Mouse (Mus musculus) CH12.LX (cell line): ENCODE measurements at regions not wholly inside any gene's neighbourhood (a gene's known extent, or its start where the extent isn't known, plus 50 kb on each side); places are given as distances from the start of the nearest gene placed in this dataset.

ENCODE experiments used
- DNase-seq: peaks from one replicate; pipeline ENCODE4 v3.0.0-alpha.2; 2013; ENCODE audit errors: extremely low read depth
- H3K27ac ChIP-seq: 2 replicates; pipeline ENCODE4 v1.5.1; 2012; ENCODE audit warnings: low read depth, mild to moderate bottlenecking, control low read depth, moderate library complexity; ENCODE audit not compliant: insufficient read depth
- H3K27me3 ChIP-seq: replicated peaks from 2 replicates; pipeline ENCODE3; 2012; ENCODE audit warnings: inconsistent platforms
- H3K36me3 ChIP-seq, 2 experiments: replicated peaks in 1 of 2; 2 replicates each; pipeline versions ENCODE3 to v1.6.1; 2012; ENCODE audit warnings: inconsistent platforms in 1 of 2, low read length in 1 of 2, mild to moderate bottlenecking in 1 of 2, mixed read lengths in 1 of 2, moderate library complexity in 1 of 2; ENCODE audit not compliant: control insufficient read depth in 1 of 2, insufficient read depth in 1 of 2
- H3K4me1 ChIP-seq, 2 experiments: 2 replicates each; pipeline ENCODE4 v1.6.1; 2012; ENCODE audit warnings: inconsistent platforms in 1 of 2, moderate library complexity in 1 of 2; ENCODE audit not compliant: insufficient read depth in 2 of 2, control insufficient read depth in 1 of 2
- H3K4me2 ChIP-seq: 2 replicates; pipeline ENCODE4 v1.6.1; 2012; ENCODE audit warnings: low read depth, mild to moderate bottlenecking, control low read depth; ENCODE audit not compliant: poor library complexity, insufficient read depth, severe bottlenecking
- H3K4me3 ChIP-seq, 3 experiments: fragments of 150-350 bp in 1 of 3; sonication (generic) in 1 of 3; replicated peaks in 1 of 3; 2 replicates each; pipeline versions ENCODE3 to v1.5.1; 2011 to 2012; ENCODE audit warnings: low read depth in 2 of 3, low read length in 2 of 3, mild to moderate bottlenecking in 2 of 3, moderate library complexity in 2 of 3, control low read depth in 1 of 3, improper control_type of control experiment in 1 of 3, inconsistent platforms in 1 of 3, mixed read lengths in 1 of 3; ENCODE audit not compliant: poor library complexity in 1 of 3
- H3K79me2 ChIP-seq: replicated peaks from 2 replicates; pipeline ENCODE4 v1.6.1; 2012; ENCODE audit warnings: mild to moderate bottlenecking, moderate library complexity; ENCODE audit not compliant: control insufficient read depth, poor library complexity, insufficient read depth, severe bottlenecking; ENCODE audit errors: extremely low read depth
- H3K9ac ChIP-seq: 2 replicates; pipeline ENCODE4 v1.6.1; 2012; ENCODE audit warnings: low read depth, mild to moderate bottlenecking, control low read depth, moderate library complexity; ENCODE audit not compliant: insufficient read depth
- H3K9me3 ChIP-seq: replicated peaks from 2 replicates; pipeline ENCODE3; 2012; ENCODE audit warnings: low read length, inconsistent platforms, mixed read lengths
- BHLHE40 ChIP-seq: IDR thresholded peaks from 2 replicates; pipeline ENCODE4 v1.6.1; 2011; ENCODE audit warnings: mild to moderate bottlenecking, low read depth, low read length, improper control_type of control experiment
- CHD1 ChIP-seq: IDR thresholded peaks from 2 replicates; pipeline ENCODE4 v1.6.1; 2012; ENCODE audit warnings: low read depth, low read length, improper control_type of control experiment, inconsistent platforms
- CHD2 ChIP-seq: IDR thresholded peaks from 2 replicates; pipeline ENCODE4 v1.6.1; 2011; ENCODE audit warnings: low read length, improper control_type of control experiment
- CTCF ChIP-seq, 2 experiments: IDR thresholded peaks in 1 of 2; conservative IDR thresholded peaks in 1 of 2; 2 replicates each; pipeline ENCODE4 v1.5.1; 2011 to 2012; ENCODE audit warnings: low read depth in 2 of 2, low read length in 2 of 2, improper control_type of control experiment in 1 of 2, inconsistent platforms in 1 of 2, mild to moderate bottlenecking in 1 of 2, moderate library complexity in 1 of 2
- E2F4 ChIP-seq: IDR thresholded peaks from 2 replicates; pipeline ENCODE4 v1.6.1; 2011; ENCODE audit warnings: low read depth, low read length, improper control_type of control experiment; ENCODE audit not compliant: insufficient replicate concordance
- ELF1 ChIP-seq: IDR thresholded peaks from 2 replicates; pipeline ENCODE4 v1.6.1; 2014; ENCODE audit warnings: low read depth, mild to moderate bottlenecking, inconsistent platforms, low read length, improper control_type of control experiment
- EP300 ChIP-seq: IDR thresholded peaks from 2 replicates; pipeline ENCODE4 v1.6.1; 2011; ENCODE audit warnings: low read length, improper control_type of control experiment
- ETS1 ChIP-seq: conservative IDR thresholded peaks from 2 replicates; pipeline ENCODE4 v1.6.1; 2012; ENCODE audit warnings: low read depth, mild to moderate bottlenecking, inconsistent platforms, low read length, improper control_type of control experiment, moderate library complexity
- GABPA ChIP-seq: IDR thresholded peaks from 2 replicates; pipeline ENCODE4 v1.6.1; 2012; ENCODE audit warnings: low read depth, low read length, improper control_type of control experiment, inconsistent platforms; ENCODE audit not compliant: insufficient replicate concordance
- IRF4 ChIP-seq: IDR thresholded peaks from 2 replicates; pipeline ENCODE4 v1.6.1; 2014; ENCODE audit warnings: low read depth, mild to moderate bottlenecking, inconsistent platforms, low read length, improper control_type of control experiment
- JUN ChIP-seq: IDR thresholded peaks from 2 replicates; pipeline ENCODE4 v1.6.1; 2011; ENCODE audit warnings: low read depth, mild to moderate bottlenecking, low read length, improper control_type of control experiment, moderate library complexity; ENCODE audit not compliant: insufficient read depth
- JUND ChIP-seq: conservative IDR thresholded peaks from 2 replicates; pipeline ENCODE4 v1.6.1; 2011; ENCODE audit warnings: low read depth, low read length, improper control_type of control experiment
- KAT2A ChIP-seq: IDR thresholded peaks from 2 replicates; pipeline ENCODE4 v1.6.1; 2012; ENCODE audit warnings: low read length, improper control_type of control experiment, inconsistent platforms; ENCODE audit not compliant: insufficient replicate concordance
- MAFK ChIP-seq: IDR thresholded peaks from 2 replicates; pipeline ENCODE4 v1.6.1; 2011; ENCODE audit warnings: low read length, improper control_type of control experiment; ENCODE audit not compliant: insufficient replicate concordance
- MAX ChIP-seq: IDR thresholded peaks from 2 replicates; pipeline ENCODE4 v1.6.1; 2011; ENCODE audit warnings: low read length, improper control_type of control experiment
- MAZ ChIP-seq: IDR thresholded peaks from 2 replicates; pipeline ENCODE4 v1.6.1; 2012; ENCODE audit warnings: low read depth, mild to moderate bottlenecking, inconsistent platforms, low read length, improper control_type of control experiment, moderate library complexity
- MEF2A ChIP-seq: IDR thresholded peaks from 2 replicates; pipeline ENCODE4 v1.6.1; 2014; ENCODE audit warnings: low read depth, mild to moderate bottlenecking, inconsistent platforms, low read length, improper control_type of control experiment, borderline replicate concordance
- NRF1 ChIP-seq: IDR thresholded peaks from 2 replicates; pipeline ENCODE4 v1.6.1; 2014; ENCODE audit warnings: low read depth, mild to moderate bottlenecking, inconsistent platforms, low read length, improper control_type of control experiment, moderate library complexity
- POLR2A ChIP-seq: IDR thresholded peaks from 2 replicates; pipeline ENCODE4 v1.6.1; 2011; ENCODE audit warnings: low read depth, mild to moderate bottlenecking, improper control_type of control experiment, low read length
- POLR2AphosphoS2 ChIP-seq: IDR thresholded peaks from 2 replicates; pipeline ENCODE4 v1.6.1; 2011; ENCODE audit warnings: low read depth, low read length, improper control_type of control experiment
- RAD21 ChIP-seq: IDR thresholded peaks from 2 replicates; pipeline ENCODE4 v1.6.1; 2011; ENCODE audit warnings: low read depth, mild to moderate bottlenecking, low read length, improper control_type of control experiment, moderate library complexity
- RCOR1 ChIP-seq: conservative IDR thresholded peaks from 2 replicates; pipeline ENCODE4 v1.6.1; 2012; ENCODE audit warnings: low read depth, mild to moderate bottlenecking, inconsistent platforms, low read length, improper control_type of control experiment
- USF1 ChIP-seq: IDR thresholded peaks from 2 replicates; pipeline ENCODE4 v1.6.1; 2014; ENCODE audit warnings: low read depth, mild to moderate bottlenecking, inconsistent platforms, low read length, improper control_type of control experiment
- USF2 ChIP-seq: conservative IDR thresholded peaks from 2 replicates; pipeline ENCODE4 v1.6.1; 2011; ENCODE audit warnings: low read depth, low read length, improper control_type of control experiment
- ZC3H11A ChIP-seq: IDR thresholded peaks from 2 replicates; pipeline ENCODE4 v1.6.1; 2012; ENCODE audit warnings: low read depth, mild to moderate bottlenecking, inconsistent platforms, low read length, improper control_type of control experiment
- ZKSCAN1 ChIP-seq: IDR thresholded peaks from 2 replicates; pipeline ENCODE4 v1.6.1; 2012; ENCODE audit warnings: low read depth, inconsistent platforms, low read length, improper control_type of control experiment, borderline replicate concordance
- ZNF384 ChIP-seq: IDR thresholded peaks from 2 replicates; pipeline ENCODE4 v1.6.1; 2012; ENCODE audit warnings: low read depth, low read length, improper control_type of control experiment, inconsistent platforms
- dilution Hi-C: fragments of 300-500 bp; cut with MboI; formaldehyde crosslinking; loops from 2 replicates; pipeline ENCODE4 v1.14.3; 2020; ENCODE audit warnings: low sequenced_read_pairs; ENCODE audit not compliant: extremely low pct_unique_long_range_greater_than_20kb, extremely low pct_ligation_motif_present
- in situ Hi-C: fragments of 300-500 bp; cut with MboI; formaldehyde crosslinking; loops from 3 replicates; pipeline ENCODE4 v1.14.3; 2019; ENCODE audit warnings: low sequenced_read_pairs, low pct_ligation_motif_present, low pct_unique_long_range_greater_than_20kb, mixed read lengths

GRCm38 (mm10) chr10:65215206-65215605 is 1125.1 kb upstream of the Lrrtm3 start:
- no peak for TF ChIP-seq USF2
- peak; percentile 57; the same call in 1 of the 2 replicates for TF ChIP-seq EP300
- peak; percentile 26; the same call in 1 of the 2 replicates for TF ChIP-seq JUN
- peak; percentile 56; the same call in 1 of the 2 replicates for TF ChIP-seq ETS1
- no peak for TF ChIP-seq ZKSCAN1
- TF ChIP-seq JUND, result peak; percentile 61
- no peak for TF ChIP-seq ZNF384
- peak; percentile 82 for TF ChIP-seq MEF2A
- H3K27ac ChIP-seq, result no peak overlapping the region
- peaks cover 0 to 39% of the 10 kb centered on the region in 2 experiments; a peak in 2 of 4 replicates for H3K4me1 ChIP-seq
- no peaks in the 10 kb centered on the region for H3K36me3 ChIP-seq
- no peak overlapping the region for H3K4me3 ChIP-seq
- no peaks in the 10 kb centered on the region for H3K79me2 ChIP-seq
- H3K4me2 ChIP-seq, result no peak overlapping the region
- no peak overlapping the region for H3K9ac ChIP-seq
- no peaks in the 10 kb centered on the region for H3K27me3 ChIP-seq
- dilution Hi-C loops (no loop called here), in situ Hi-C loops (no loop called here)
- no peaks in the 10 kb centered on the region for H3K9me3 ChIP-seq
- DNase-seq, result peak; percentile 84

- H3K9ac ChIP-seq, result no peak overlapping the region
- H3K4me2 ChIP-seq, result no peak overlapping the region
- TF ChIP-seq RAD21, result no peak
- TF ChIP-seq GABPA, result no peak
- no peak for TF ChIP-seq ZKSCAN1
- TF ChIP-seq CTCF (conservative IDR thresholded peaks at IDR 0.05 in 1 of 2, IDR thresholded peaks at IDR 0.05 in 1 of 2; ENCODE audit: low read depth in 2 of 2, low read length in 2 of 2), result no peak
- no peak for TF ChIP-seq RCOR1
- no peak for TF ChIP-seq JUN
- H3K9me3 ChIP-seq, result no peaks in the 10 kb centered on the region
- in situ Hi-C loops (no loop called here), dilution Hi-C loops (no loop called here)
- no peaks in the 10 kb centered on the region for H3K36me3 ChIP-seq
- no peaks in the 10 kb centered on the region for H3K79me2 ChIP-seq
- H3K27ac ChIP-seq, result no peak overlapping the region
- H3K4me1 ChIP-seq, result no peaks in the 10 kb centered on the region
- H3K27me3 ChIP-seq, result no peaks in the 10 kb centered on the region
- no peak overlapping the region for H3K4me3 ChIP-seq
- no peak for DNase-seq
Measured at GRCm38 (mm10) chr10:65183659-65184058, 1093.6 kb upstream of the Lrrtm3 start.

DNA sequence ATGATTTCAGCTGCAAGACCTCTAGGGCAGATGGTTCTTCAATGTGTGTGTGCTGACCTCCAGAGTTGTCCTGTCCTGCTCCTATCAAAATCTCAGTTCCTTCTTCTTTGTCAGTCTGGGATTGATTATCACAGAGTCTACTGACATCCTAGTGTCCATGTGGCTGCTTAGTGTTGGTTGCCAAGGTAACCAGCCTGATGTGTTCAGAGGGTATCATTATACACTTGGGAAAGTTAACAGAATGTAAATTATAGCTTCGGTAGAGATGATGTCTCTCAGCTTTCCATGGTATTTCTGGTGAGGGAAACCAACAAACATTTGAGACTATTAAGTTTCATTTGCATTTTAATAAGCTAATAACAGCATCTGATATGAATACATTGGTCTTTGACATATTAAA is 1092.5 kb upstream of the Lrrtm3 start:
- Histone ChIP-seq H3K4me1 (no peaks in the 10 kb centered on the region), H3K9me3 (no peaks in the 10 kb centered on the region), H3K79me2 (no peaks in the 10 kb centered on the region), H3K27ac (no peak overlapping the region), H3K4me2 (no peak overlapping the region), H3K9ac (no peak overlapping the region), H3K27me3 (no peaks in the 10 kb centered on the region), H3K36me3 (no peaks in the 10 kb centered on the region), H3K4me3 (no peak overlapping the region)
- in situ Hi-C loops (no loop called here), dilution Hi-C loops (no loop called here)
- DNase-seq, result no peak
- TF ChIP-seq KAT2A, result no peak
- TF ChIP-seq GABPA, result no peak
- TF ChIP-seq E2F4, result no peak
- TF ChIP-seq ZC3H11A, result no peak
- TF ChIP-seq BHLHE40, result no peak
- TF ChIP-seq MAZ, result no peak
- TF ChIP-seq RAD21, result no peak
- TF ChIP-seq NRF1, result no peak
- TF ChIP-seq POLR2A, result no peak
- no peak for TF ChIP-seq USF1
- no peak for TF ChIP-seq ELF1
- TF ChIP-seq POLR2AphosphoS2, result no peak
- TF ChIP-seq MAX, result no peak
- TF ChIP-seq CHD1, result no peak
- no peak for TF ChIP-seq ETS1
- TF ChIP-seq CHD2, result no peak
- no peak for TF ChIP-seq JUND
- TF ChIP-seq RCOR1, result no peak
- no peak for TF ChIP-seq MAFK
- no peak for TF ChIP-seq IRF4
